Mouse (Mus musculus) right cerebral cortex, postnatal 36 days (tissue): Measurements from ENCODE around the gene Nkx1-2.

ENCODE experiments used
- DNase-seq, 2 experiments: peaks; one replicate each; pipeline ENCODE4 v3.0.0; 2022; ENCODE audit warnings: low spot score in 2 of 2, mixed read lengths in 1 of 2

Nkx1-2 gene

DNA sequence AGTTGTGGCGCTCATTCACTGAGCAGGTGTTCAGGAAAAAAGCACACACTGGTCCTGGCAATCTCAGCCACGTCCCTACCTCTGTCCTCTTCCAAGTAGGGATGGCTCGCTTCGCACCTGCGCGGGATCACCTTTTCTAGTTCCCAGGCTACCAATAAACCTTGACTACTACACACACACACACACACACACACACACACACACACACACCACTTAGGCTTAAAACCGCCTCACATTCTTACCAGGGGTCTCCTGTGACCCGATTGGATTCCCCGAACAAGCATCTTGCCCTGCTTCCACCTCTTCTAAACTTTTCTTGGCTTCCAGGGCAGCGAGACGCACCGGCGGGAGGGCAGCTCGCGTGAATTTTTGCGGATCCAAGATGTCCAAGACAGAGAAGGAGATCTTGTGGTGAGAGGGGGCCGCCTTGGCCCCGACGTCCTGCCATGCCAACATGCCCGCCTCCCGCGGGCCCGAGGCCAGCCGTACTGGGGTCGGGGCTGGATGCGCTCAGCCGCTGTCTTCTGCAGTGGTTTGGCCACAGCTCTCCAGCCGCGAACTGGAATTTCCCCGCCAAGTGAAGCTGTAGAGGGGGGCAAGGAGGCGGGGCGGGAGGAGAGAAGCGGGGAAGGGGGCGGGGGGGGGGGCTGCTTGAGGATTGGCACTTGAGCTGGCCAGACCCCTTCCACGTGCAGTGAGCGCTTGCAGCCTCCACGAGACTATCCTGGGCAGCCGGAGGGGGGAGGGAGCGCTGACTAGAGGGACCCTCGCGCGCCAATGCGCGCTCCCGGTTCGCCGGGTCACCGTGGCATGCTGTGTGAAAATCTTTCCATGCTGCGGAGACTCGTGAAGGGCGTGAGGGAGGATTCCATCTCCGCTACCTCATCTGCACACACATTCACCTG lies at the start of gene Nkx1-2:
Gene Nkx1-2, minus strand, starts transcription at position 567 of the 905 bp plus-strand sequence.
- no peak for DNase-seq

DNA sequence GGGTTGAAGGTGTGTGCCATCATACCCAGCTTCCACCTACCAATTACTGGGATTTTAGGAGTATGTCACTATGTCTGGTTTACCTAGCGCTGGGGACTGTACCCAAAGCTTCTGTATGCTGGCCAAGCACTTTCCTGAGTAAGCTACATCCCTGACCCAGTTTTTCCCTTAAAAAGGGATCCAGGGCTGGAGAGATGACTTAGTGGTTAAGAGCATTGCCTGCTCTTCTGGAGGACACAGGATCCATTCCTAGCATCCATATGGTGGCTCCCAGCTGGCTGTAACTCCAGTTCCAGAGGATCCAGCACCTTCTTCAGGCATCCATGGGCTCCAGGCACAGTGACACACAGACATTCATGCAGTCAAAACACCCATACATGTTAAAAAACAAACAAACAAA lies 47.1 kb upstream of the Nkx1-2 start:
- no peak for DNase-seq

DNA sequence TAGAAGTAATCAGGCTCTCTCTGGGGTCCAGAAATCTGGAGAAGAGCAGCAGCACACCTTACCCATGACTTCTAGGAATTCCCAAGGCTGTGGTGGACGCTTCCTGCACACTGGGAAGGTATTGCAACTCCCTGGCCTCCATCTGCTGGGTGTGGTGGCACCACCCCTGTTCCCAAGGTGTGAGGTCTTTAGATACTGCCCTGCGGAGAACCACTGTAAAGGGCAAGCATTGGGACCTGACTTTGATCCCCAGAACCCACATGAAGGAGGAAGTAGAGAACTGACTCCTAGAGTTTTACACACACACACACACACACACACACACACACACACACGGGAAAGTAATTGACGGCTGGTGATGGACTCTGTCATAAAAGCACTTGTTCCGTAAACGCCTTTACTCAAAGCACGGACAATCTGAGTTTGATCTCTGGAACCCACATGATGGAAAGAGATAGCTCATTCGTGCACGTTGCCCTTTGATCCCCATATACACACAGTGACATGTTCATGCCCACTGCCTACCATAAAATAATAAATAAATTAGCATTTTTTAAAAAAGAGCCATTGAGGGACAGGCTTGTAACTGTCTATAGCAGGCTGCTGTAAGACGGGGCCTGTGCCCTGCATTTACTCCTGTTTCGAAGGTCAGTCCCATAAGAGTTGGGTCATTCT lies 45.3 kb upstream of the Nkx1-2 start:
- DNase-seq = no peak

DNA sequence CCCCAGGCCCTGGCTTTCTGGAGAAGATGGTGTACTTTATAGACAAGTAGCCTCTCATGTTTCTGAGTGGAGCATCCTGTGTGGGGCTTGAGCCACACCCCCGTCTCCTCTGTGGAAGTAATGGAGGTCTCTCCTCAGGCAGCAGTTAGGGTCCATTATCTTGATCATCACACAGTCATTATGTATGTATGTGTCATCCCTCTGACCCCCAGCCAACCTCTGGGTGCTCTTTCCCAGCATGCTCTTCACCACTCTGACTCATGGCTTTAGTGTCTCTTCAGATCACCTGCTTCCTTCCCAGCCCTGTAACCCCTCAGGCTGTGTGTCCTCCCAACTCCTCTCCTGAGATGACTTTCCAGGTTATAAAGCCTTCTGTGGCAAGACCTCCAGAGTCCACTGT lies 42.2 kb upstream of the Nkx1-2 start:
- no peak for DNase-seq

DNA sequence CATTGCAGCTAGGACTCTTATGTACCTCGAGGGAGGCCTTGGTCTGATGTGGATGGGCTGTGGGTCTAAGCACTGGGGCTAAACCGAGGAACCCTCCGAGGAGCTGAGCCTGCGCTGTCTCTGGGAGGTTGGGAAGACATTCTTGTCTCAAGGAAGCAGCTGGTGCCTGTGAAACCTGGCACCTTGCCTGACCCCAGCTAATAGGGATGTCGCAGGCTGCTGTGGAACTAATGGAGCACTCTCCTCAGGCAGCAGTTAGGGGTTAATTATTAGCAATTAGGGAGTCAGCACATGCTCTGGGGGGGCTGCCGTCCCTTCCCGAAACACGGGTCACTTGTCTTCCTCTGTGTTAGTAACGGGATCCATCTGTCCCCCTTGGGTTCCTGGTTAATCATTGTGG lies 41.5 kb upstream of the Nkx1-2 start:
- DNase-seq = no peak

DNA sequence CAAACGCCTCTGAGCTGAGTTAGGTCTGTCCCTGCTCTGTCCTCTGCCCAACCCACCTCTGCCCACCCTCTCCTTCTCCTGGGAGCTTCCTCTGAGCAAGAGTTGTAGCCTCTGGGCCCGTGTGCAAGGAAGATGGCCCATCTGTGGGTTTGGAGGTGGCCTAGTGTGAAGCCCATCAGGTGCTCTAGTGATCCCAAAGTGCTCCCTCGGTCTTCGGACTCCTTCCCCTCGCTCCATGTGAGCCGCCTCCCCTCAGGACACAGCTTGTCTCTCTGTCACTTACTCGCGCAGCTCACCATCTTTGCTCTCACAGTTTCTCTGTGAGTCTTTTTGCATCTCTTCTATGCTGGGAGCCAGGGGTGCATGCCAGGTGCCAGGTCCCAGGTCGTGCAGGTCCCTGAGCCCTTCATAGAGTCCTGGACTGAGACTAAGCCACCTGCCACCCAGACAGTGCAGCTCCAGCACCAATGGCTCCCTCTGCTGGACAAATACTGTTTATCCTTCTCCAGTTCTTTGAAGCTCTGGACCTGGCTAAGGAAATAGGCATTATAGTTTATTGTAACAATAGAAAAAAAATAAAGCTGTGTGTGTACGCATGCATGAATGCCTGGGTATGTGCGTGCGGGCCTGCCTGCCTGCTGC lies 39.1 kb upstream of the Nkx1-2 start:
- DNase-seq = no peak

DNA sequence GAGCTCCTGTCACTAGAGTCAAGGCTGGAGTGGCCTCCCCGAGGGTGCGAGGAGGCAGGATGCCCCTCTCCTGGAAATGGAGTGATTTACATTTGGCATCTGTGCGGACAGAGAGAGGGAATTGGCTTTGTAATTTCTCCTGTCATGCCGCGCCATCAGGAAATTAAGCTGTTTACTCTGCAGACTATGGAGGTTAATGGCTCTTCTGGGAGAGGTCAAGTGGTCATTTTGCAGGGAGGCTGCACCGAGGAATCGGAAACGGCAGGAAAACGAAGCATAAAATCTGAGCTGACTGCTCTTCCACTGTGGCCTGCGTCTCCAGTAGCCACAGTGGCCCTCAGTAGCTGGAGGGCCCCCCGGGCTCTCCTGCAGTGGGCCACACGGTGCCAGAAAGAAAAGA lies 37.9 kb upstream of the Nkx1-2 start:
- no peak for DNase-seq

DNA sequence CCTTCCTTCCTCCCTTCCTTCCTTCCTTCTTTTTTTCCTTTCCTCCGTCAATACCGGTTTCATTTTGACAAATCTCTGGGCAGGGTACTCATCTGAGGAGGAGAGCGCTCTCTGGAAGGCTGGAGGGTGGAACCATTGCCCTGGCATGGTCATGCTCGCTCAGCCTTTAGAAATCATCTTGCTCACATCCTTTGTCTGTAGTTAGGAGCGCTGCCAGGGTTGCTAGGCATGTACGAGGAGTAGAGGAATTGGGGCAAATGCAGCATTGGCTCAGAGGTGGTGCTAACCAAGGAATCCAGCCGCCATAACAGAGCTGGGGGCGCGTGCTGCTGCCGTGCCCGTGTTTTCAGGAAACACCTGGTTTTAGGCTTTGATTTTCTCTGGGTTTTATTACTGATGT lies 31.9 kb upstream of the Nkx1-2 start:
- DNase-seq = peak in 1 of 2 experiments; percentile 44

DNA sequence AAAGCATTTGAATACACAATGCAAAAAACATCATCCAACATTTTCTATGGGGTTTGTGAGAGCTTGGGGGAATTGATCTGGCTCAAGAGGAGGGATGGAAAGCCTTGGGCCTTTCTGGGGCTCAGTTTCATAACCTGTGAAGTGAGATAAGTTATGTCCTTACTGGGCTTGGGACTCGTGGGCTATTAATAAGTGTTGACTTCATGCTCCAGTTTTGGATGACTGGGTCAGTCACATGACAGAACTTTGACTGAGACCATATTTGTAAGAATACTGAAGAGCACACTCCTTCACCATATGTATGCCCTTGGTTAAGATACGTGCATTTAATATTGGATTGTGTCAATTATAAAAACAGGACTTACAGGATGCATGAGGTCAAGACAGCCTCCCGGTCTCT lies 28.0 kb upstream of the Nkx1-2 start:
- no peak for DNase-seq

DNA sequence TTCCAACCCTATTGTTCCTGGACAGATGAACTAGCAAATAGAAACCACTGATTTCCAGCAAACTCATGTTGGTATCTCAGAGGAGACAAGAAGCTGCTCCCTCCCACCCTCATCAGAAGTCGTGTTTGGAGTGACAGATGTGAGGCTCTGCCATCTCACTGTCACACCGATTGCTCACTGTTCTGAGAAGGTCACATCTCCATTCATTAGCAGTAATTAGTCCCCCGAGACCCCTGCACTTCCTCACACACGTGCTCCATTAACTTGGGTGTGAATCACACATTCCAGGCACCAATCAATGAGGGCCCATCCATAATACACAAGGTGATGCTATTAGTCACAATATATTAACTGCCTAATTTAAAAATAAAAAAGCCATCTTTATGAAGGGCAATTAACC lies 26.7 kb upstream of the Nkx1-2 start:
- DNase-seq = no peak

DNA sequence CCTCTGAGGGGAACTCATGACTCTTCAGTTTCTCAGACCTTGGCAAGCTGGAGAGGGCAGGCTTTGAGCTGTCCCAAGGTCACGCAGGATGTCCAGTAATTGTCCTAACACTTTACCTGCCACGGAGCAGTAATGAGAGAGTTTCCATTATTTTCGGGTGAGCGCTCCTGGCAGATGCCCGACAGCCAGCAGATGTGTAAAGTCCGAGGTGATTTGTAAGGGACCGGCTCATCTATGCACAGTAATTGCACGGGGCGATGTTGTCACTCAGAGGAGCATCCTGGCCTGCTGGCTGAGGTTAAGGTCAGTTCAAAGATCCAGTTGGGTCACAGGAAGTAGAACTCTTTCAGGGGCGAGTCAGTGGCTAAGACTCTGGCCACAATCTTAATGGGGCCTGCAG lies 24.7 kb upstream of the Nkx1-2 start:
- DNase-seq = no peak

DNA sequence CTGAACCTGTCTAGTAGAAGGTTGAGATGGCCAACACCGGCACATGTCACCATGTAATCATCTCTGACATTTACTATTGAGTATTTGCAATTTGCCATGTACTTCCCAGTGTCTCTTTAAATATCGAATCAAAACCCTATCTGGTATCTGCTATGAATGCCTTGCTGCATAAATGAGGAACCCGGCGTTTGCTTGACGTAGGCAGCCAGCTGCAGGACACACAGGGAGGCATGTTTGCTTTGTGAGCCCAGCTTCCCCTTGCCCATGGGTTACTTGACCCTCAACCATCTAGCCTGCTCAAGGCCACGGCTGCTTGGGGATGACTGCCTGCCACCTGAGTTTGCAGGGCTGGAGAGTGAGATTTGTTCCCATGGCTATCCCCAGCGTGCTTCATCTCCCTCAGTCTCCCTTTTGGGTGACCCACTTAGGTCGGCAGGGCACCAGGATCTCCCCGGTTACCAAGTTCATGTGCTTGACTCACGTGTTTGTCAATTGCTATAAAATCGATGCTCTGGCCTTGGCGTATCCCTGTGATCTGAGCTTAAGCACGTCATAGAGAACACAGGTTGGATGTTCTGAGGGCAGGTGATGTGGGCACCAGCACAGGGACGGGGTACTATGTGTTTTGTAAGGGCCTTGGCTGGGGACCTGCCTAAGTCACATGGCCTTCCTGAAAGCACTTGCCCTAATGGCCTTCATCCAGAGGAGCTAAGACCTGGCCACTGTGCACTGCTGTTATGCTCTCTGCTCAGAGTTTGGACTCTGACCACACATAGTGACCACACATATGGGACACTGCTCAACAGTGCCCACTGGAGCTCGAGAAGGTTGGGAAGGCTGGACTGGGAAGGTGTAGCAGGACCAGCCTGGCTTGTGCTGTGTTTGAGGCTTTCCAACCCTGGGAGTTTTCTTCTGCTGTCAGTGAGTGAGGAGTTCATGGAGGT lies 20.8 kb upstream of the Nkx1-2 start:
- no peak for DNase-seq

DNA sequence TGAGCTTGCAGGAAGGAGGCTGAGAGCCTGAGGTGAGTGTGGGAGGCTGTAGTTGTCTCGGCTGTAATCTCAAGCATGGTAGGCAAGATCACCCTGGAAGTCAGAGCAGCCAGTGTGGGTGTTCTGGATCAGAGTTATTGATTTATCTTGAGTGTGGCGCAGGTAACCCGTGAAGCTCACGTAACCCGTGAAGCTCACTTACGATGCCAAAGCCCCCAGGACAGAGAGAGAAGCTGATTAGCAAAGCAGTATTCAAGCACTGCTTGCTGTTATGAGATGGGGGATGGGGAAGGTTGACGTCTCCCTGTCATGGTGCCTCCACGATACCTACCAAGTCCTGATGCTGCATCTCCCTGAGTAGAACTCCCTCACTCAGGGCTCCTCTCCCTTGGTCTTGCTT lies 20.1 kb upstream of the Nkx1-2 start:
- DNase-seq = no peak

DNA sequence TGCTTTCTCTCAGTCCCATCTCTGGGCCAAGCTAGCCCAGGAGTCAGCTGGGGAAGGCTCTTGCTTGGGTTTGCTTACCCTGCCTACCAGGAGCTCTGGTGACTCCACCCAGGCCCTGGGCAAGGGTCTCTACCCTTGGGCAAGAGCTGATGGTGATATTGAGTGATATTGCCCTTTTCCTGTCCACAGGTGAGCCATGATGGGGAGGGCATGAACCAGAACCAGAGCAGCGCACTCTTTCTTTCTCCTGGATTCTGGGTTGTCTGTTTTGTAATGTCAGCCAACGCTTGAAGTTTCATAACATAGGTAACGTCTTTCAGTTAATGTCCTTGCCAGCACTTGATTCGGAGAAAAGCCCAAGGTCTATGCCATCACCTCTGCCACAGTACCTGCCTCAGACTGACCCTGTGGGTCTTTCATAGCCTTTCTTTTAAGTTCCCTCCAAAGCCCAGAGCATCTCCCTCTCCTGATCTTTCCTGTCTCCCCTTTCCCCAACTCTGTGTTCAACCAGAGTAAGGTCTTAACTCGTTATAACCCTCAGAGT lies 17.7 kb upstream of the Nkx1-2 start:
- DNase-seq = no peak

DNA sequence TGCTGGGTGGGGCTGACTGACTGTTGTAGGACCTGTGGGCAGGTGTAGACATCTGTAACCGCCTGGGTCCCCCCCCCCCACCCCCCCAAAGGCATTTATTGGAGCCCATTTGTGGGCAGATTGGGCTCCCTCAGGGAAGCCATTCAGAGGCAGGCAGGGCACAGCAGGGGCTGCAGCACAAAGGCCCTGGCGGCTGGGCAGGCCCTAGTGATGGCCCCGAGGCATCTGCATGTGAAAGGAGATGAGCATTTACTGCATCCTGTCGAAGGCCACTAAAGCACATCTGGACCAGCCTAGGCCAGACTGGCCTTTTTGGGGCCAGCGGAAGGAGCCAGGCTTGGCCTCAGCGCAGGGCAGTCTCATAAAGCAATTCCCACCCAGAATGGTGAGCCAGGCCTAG lies 17.0 kb upstream of the Nkx1-2 start:
- DNase-seq = no peak

DNA sequence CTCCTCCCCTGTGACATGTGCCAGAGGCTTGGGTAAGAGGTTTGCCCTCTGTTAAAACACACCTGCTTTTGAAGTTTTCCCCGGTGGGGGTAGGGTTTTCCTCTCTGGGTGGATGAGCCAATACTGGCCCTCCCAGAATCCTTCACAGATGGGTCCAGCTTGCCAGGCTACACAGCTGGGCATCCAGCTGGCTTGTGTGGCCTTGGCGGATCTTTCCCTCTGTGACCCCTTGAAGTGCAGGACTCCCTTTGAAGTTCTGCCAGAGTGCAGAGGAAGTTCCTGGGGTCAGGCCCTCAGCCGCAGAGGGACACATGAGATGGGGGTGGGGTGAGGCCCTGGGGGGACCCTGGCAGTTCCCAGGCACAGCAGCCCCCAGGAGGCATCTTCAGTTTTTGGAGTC lies 15.9 kb upstream of the Nkx1-2 start:
- DNase-seq = no peak

DNA sequence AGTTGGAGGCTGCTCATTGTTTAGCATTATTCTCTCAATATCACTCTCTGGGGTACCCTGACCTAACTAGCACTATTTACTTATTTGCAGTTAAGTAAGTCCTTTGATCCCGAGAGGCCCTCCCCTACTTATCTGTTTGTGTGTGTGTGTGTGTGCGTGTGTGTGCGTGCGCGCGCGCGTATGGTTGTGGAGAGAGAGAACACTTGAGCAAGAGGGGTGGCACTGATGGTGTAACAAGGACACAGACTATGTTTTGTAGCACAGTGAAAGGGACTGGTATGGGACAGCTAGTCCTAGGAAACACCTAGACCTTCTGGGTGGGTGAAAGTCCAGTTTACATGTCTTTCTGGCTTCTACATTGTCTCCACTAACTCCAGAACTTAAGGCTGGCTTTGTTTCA lies 12.1 kb upstream of the Nkx1-2 start:
- DNase-seq = no peak

DNA sequence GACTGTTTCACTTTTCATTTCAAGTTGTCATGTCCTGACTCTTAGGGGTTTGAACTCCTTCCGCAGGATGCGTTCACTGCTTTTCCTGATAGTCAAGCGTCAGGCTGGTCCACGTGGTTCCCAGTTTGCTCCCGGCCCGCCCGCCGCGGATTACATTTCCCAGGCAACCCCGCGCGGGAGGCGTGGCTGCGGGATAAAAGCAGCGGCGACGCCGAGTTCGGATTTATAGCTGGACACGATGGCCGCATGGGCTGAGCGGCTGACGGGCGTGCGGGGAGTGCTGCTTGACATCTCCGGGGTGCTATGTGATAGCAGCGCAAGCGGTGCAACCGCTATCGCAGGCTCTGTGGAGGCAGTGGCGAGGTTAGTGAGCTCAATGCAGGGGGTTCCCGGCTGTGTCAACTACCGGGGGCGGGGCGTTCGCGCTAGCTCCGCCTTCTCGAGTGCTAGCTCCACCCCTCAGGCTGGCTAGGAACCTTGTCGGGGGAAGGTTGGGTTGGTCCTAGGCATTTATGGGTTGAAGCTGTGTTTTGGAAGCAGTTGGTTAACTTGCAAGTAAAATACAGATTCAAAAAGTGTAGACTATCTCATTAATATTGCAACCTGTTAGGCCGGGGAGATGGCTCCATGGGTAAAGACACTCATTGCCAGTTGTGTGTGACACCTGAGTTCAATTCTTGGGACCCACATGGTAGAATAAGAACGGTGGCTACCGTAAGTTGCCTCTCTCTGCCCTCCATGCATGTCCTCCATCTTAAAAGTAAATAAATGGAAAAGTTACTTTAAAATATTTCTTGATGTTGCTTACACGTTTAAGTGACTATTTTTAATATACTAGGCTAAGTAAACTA lies 11.3 kb upstream of the Nkx1-2 start, which contains the start of gene Lhpp:
Gene Lhpp, plus strand, starts transcription at position 171 of the 851 bp plus-strand sequence.
- DNase-seq = peak; percentile 68 to 77

DNA sequence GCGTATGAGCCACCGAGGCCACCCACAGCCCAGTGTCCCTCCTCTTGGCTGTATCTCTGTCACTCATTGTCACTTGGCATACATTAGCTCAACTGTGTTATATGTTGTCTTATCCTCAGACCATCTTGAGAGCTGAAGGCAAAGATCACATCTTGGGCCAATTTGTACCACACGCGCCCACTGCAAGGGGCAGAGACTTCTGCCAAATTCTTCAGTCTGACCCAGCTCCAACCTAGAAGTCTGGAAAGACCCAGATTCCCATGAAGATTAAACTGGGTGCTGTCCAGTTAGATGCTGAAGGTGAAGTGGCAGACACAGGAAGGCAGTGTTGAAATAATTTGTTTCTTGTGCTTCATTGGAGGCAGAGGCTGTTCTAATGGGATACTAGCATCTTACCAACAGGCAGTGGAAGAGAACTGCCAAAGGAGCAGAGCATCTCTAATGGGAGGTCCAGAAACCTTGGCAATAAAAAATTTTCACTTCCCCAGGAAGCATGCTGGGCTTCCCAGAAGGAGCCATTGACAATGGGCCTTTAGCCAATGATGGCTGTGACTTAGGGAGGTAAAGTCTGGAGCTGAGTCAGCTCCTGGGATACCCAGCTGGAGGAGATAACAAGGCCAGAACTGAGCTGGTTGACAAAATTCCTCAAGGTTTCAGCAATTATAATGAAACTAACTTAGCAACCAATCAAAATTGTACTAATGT lies 9.0 kb upstream of the Nkx1-2 start:
- DNase-seq = no peak

DNA sequence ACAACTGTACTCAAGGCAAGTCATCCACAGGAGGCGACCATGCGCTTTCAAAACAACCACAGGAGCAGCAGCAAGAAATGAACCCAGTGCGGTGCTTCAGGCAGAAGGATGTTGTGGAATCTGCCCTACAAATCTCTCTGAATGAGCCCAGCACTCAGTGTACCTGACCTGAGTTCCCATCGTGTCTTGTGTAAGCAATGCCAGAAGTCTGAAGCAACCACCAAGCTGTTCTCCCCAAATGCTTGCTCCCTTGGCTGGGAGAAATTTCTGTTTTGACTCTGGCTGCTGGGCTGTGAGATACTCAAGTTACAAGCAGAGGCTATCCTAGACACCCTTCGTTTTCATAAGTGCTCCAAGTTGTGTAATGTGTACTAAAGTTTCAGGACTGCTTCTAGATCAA lies 6.3 kb upstream of the Nkx1-2 start:
- no peak for DNase-seq
